Mouse (Mus musculus): ENCODE data around the gene Zfp280b. TPM values are rescaled to one million over a fixed set of nuclear protein-coding genes. Genes with fewer than 3 reads are reported as not detected.
"Not testable (repeated sequence)": the region's sequence is repeated elsewhere in the genome, so short reads cannot be mapped to it uniquely, and the experiment has no call there.

Zfp280b gene
- polyA plus RNA-seq, 1 experiment: 4.2 TPM

DNA sequence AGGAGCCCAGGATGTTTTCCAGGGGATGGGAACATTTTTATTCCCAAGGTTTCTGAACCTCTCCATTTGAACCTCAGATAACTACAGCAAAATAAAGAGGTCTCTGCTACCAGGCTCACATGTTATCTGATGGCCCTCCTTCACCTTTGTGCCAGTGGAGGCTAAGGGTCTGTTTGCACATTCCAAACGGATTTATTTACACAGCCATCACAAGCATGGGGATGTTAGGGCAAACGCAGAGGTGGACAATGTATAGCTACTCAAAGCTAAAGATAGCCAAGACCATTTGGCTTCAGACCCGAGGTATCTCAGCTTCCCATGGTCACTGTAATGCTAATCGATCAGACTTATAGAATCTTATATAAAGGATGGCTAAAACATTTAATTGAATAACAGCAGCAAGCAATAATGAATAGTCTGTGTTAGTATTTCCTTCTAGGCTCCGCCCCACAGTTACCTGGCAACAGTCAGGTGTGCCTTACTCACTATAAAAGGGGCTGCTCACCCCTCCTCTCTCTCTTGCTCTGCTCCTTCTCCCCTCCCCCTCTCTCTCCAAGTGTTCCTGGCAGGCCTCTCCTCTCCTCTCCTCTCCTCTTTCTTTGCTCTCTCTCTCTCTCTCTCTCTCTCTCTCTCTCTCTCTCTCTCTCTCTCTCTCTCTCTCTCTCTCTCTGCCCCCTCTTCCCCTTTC lies 14.9 kb downstream of the Zfp280b start:
- H3K27ac ChIP-seq (ENCODE audit: insufficient read depth, low read depth, low read length): no peak overlapping the region
- WGBS: 50% methylated on average over 5 of the region's 5 CpGs
- H3K4me3 ChIP-seq (ENCODE audit: insufficient read depth, low read depth, low read length): no peak overlapping the region
- DNase-seq: no peak
- H3K36me3 ChIP-seq (ENCODE audit: control insufficient read depth, insufficient read depth, low read length): no peaks in the 10 kb centered on the region
- no peaks in the 10 kb centered on the region; the same call in 1 of the 2 replicates for H3K4me1 ChIP-seq (ENCODE audit: control insufficient read depth, insufficient read depth, low read length)
- H3K27me3 ChIP-seq (replicated peaks; ENCODE audit: control insufficient read depth, insufficient read depth, low read length): no peaks in the 10 kb centered on the region
- no peak for TF ChIP-seq CTCF (conservative IDR thresholded peaks at IDR 0.05; ENCODE audit: insufficient read depth, insufficient read length, low read depth, low read length)
- no peak for TF ChIP-seq POLR2A (IDR thresholded peaks at IDR 0.05; ENCODE audit: low read depth, low read length)

DNA sequence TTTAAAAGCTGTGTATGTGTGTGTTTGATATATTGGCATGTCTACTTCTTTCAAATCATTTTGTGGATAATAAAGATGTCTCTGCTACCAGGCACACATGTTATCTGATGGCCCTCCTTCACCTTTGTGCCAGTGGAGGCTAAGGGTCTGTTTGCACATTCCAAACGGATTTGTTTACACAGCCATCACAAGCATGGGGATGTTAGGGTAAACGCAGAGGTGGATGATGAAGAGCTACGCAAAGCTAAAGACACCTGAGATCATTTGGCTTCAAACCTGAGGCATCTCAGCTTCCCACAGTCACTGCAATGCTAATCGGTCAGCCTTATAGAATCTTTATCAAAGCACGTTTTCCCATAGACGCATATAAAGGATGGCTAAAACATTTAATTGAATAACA lies 16.5 kb downstream of the Zfp280b start:
- 56% methylated on average over 6 of the region's 6 CpGs for WGBS
- Histone ChIP-seq H3K4me1 (ENCODE audit: control insufficient read depth, insufficient read depth, low read length) (no peaks in the 10 kb centered on the region; the same call in 1 of the 2 replicates), H3K27me3 (replicated peaks; ENCODE audit: control insufficient read depth, insufficient read depth, low read length) (no peaks in the 10 kb centered on the region), H3K27ac (ENCODE audit: insufficient read depth, low read depth, low read length) (no peak overlapping the region), H3K36me3 (ENCODE audit: control insufficient read depth, insufficient read depth, low read length) (no peaks in the 10 kb centered on the region), H3K4me3 (ENCODE audit: insufficient read depth, low read depth, low read length) (no peak overlapping the region)
- no peak for DNase-seq
- TF ChIP-seq POLR2A (IDR thresholded peaks at IDR 0.05; ENCODE audit: low read depth, low read length): no peak
- no peak for TF ChIP-seq CTCF (conservative IDR thresholded peaks at IDR 0.05; ENCODE audit: insufficient read depth, insufficient read length, low read depth, low read length)

DNA sequence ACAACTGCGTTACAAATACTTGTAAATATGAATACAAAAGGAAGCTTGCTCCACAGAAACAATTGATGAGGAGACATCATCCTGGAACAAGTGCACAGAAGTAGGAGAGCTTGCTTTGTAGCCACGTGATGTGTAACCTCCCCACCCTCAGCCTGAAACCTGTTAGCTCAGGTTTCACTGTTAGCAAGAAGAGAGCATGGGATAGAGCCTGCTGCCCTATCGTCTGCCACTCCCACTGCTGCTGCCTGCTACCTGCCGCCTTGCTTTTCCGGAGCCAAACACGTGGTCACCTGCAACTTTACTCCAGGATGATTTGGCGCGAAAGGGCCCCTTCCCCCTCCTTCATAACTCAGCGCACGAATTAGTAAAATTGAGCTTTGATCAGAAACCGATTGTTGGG lies 19.4 kb downstream of the Zfp280b start:
- no peak overlapping the region for H3K27ac ChIP-seq (ENCODE audit: insufficient read depth, low read depth, low read length)
- H3K36me3 ChIP-seq (ENCODE audit: control insufficient read depth, insufficient read depth, low read length): no peaks in the 10 kb centered on the region
- no peak for DNase-seq
- H3K4me1 ChIP-seq (ENCODE audit: control insufficient read depth, insufficient read depth, low read length): no peaks in the 10 kb centered on the region
- no peaks in the 10 kb centered on the region for H3K27me3 ChIP-seq (replicated peaks; ENCODE audit: control insufficient read depth, insufficient read depth, low read length)
- H3K4me3 ChIP-seq (ENCODE audit: insufficient read depth, low read depth, low read length): no peak overlapping the region
- no peak for TF ChIP-seq POLR2A (IDR thresholded peaks at IDR 0.05; ENCODE audit: low read depth, low read length)
- TF ChIP-seq CTCF (conservative IDR thresholded peaks at IDR 0.05; ENCODE audit: insufficient read depth, insufficient read length, low read depth, low read length): no peak
- WGBS: 78% methylated on average over 11 of the region's 11 CpGs

DNA sequence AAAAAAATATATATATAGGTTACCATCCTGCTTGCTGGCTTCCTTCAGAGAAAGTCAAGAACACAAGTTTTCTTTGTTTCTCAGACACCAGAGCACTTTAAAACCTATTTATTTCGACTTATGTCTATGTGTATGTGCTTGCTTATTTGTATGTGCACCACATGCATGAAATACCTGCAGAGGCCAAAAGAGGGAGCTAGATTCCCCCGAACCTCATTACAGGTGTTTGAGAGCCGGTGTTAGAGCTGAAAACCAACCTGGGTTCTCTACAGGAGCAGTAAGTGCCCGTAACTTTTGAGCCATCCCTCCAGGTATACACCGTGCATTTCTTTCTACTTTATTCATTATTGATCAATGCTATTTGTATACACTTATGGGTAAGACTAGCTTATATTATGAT lies 30.0 kb downstream of the Zfp280b start:
- Histone ChIP-seq H3K36me3 (ENCODE audit: control insufficient read depth, insufficient read depth, low read length) (no peaks in the 10 kb centered on the region), H3K4me1 (ENCODE audit: control insufficient read depth, insufficient read depth, low read length) (no peaks in the 10 kb centered on the region), H3K27ac (ENCODE audit: insufficient read depth, low read depth, low read length) (no peak overlapping the region), H3K27me3 (replicated peaks; ENCODE audit: control insufficient read depth, insufficient read depth, low read length) (no peaks in the 10 kb centered on the region), H3K4me3 (ENCODE audit: insufficient read depth, low read depth, low read length) (no peak overlapping the region)
- DNase-seq: no peak
- TF ChIP-seq POLR2A (IDR thresholded peaks at IDR 0.05; ENCODE audit: low read depth, low read length) (no peak), CTCF (conservative IDR thresholded peaks at IDR 0.05; ENCODE audit: insufficient read depth, insufficient read length, low read depth, low read length) (no peak)
- WGBS: 94% methylated on average over 5 of the region's 5 CpGs

DNA sequence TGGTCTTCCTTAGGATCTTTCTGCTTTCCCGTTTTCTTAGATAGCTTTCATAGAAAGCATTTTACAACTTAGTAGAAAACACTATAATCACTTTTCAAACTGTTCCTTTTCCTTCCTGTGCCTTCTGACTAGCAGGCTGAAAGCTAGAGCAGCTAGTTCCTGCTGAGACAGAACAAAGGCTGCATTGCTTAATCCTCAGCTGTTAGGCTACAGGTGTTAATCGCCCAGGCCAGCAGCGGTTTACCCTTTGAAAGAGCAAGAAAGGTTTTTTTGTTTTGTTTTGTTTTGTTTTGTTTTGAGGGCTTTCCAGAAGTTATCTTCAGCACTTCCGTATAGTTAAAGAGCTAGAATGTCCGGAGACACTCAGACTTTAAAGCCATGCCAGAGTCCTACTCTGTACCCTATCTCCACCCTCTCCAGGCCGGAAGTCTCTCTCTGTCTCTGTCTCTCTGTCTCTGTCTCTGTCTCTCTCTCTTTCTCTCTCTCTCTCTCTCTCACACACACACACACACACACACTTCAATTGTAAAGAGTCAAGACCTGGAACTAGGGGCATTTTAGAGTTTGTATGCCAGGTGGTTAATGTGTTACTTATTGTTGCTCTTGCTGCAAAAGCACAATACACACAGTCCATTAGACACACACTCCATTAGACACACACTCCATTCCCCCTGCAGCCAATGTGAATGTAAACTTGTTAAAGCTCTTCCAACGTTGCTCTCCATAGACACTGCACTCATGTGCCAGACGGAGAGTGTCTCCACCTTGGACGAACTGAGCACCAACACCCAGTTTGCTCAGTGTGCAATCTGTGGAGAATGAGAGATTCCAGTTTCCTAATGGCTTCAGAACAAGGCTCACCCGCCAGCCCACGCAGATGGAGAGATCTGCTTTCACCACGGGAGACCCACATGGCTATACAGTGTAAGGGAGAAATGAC lies 35.5 kb downstream of the Zfp280b start:
- peaks cover 10% of the 10 kb centered on the region for H3K4me1 ChIP-seq (ENCODE audit: control insufficient read depth, insufficient read depth, low read length)
- 15% methylated on average over 12 of the region's 12 CpGs for WGBS
- H3K27me3 ChIP-seq (replicated peaks; ENCODE audit: control insufficient read depth, insufficient read depth, low read length): no peaks in the 10 kb centered on the region
- no peaks in the 10 kb centered on the region for H3K36me3 ChIP-seq (ENCODE audit: control insufficient read depth, insufficient read depth, low read length)
- peak overlapping the region; percentile 55; the same call in 1 of the 2 replicates for H3K27ac ChIP-seq (ENCODE audit: insufficient read depth, low read depth, low read length)
- peak; percentile 65 for DNase-seq
- H3K4me3 ChIP-seq (ENCODE audit: insufficient read depth, low read depth, low read length): no peak overlapping the region
- TF ChIP-seq POLR2A (IDR thresholded peaks at IDR 0.05; ENCODE audit: low read depth, low read length) (no peak), CTCF (conservative IDR thresholded peaks at IDR 0.05; ENCODE audit: insufficient read depth, insufficient read length, low read depth, low read length) (no peak)

DNA sequence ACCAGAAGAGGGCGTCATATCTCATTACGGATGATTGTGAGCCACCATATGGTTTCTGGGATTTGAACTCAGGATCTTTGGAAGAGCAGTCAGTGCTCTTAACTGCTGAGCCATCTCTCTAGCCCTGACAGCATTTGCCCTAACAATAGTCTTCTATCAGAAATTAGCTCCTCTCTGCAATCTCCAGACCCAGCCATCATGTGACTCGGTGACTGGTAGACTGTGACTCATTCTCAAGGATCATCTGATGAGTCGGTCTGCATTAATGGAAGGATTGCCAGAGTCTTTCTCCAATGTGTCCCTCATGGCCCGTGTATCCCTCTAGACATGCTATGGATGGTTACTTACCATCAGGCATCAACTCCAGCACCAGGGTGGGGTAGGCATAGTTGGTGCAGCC lies 39.6 kb downstream of the Zfp280b start:
- not testable (repeated sequence) for H3K4me3 ChIP-seq (ENCODE audit: insufficient read depth, low read depth, low read length); H3K27ac ChIP-seq (ENCODE audit: insufficient read depth, low read depth, low read length); H3K36me3 ChIP-seq (ENCODE audit: control insufficient read depth, insufficient read depth, low read length); H3K27me3 ChIP-seq (replicated peaks; ENCODE audit: control insufficient read depth, insufficient read depth, low read length); DNase-seq
- H3K4me1 ChIP-seq (ENCODE audit: control insufficient read depth, insufficient read depth, low read length): peaks cover 10% of the 10 kb centered on the region
- 94% methylated on average over 5 of the region's 5 CpGs for WGBS

DNA sequence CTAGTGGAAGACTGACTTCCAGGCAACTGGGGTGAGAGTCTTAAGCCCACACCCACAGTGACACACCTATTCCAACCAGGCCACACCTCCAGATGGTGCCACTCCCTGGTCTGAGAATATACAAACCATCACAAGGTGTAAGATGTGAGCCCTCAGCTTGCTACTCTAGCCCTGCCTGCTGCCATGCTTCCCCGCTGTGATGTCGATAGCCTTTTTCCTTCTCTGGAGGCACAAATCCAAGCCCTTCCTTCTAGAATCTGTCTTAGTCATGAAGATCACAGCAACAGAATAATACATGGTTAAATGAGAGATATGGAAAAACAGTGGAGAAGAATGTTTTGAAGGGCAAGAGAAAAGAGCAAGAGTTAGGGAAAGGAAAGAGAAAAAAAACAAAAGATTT lies 44.6 kb downstream of the Zfp280b start:
- H3K27ac ChIP-seq (ENCODE audit: insufficient read depth, low read depth, low read length); H3K36me3 ChIP-seq (ENCODE audit: control insufficient read depth, insufficient read depth, low read length); H3K4me1 ChIP-seq (ENCODE audit: control insufficient read depth, insufficient read depth, low read length); H3K27me3 ChIP-seq (replicated peaks; ENCODE audit: control insufficient read depth, insufficient read depth, low read length); DNase-seq; H3K4me3 ChIP-seq (ENCODE audit: insufficient read depth, low read depth, low read length): not testable (repeated sequence)
- 97% methylated on average over 2 of the region's 2 CpGs for WGBS

Other genes starting within 250 kb of the Zfp280b start
- gene Gstt1, start 234.1 kb upstream of the Zfp280b start, polyA plus RNA-seq (2012; rRNA removed): 492 and 514 TPM in 2 replicates
- gene Gstt4, start 210.1 kb upstream of the Zfp280b start, polyA plus RNA-seq (2012; rRNA removed): 0.11 and 0.23 TPM in 2 replicates
- 1,054 and 1,473 TPM in 2 replicates for gene Gstt2, start 195.2 kb upstream of the Zfp280b start, polyA plus RNA-seq (2012; rRNA removed)
- 3,280 and 4,796 TPM in 2 replicates for gene Mif, start 172.4 kb upstream of the Zfp280b start, polyA plus RNA-seq (2012; rRNA removed)
- 5.0 and 6.4 TPM in 2 replicates for gene Derl3, start 139.2 kb upstream of the Zfp280b start, polyA plus RNA-seq (2012; rRNA removed)
- 34.6 and 37.7 TPM in 2 replicates for gene Smarcb1, start 111.0 kb upstream of the Zfp280b start, polyA plus RNA-seq (2012; rRNA removed)
- gene Chchd10, start 99.5 kb upstream of the Zfp280b start, polyA plus RNA-seq (2012; rRNA removed): 1,587 and 1,621 TPM in 2 replicates
- 21.5 and 23.9 TPM in 2 replicates for gene Mmp11, start 96.2 kb upstream of the Zfp280b start, polyA plus RNA-seq (2012; rRNA removed)
- gene Gm867, start 92.0 kb upstream of the Zfp280b start, polyA plus RNA-seq (2012; rRNA removed): 1.3 and 1.4 TPM in 2 replicates
- 1.2 and 3.8 TPM in 2 replicates for gene Vpreb3, start 89.6 kb upstream of the Zfp280b start, polyA plus RNA-seq (2012; rRNA removed)
- 0.03 TPM in 1 of 2 replicates, not detected in the other for gene Gm5134, start 78.1 kb upstream of the Zfp280b start, polyA plus RNA-seq (2012; rRNA removed)
- 0.07 and 0.08 TPM in 2 replicates for gene Slc5a4b, start 78.3 kb downstream of the Zfp280b start, polyA plus RNA-seq (2012; rRNA removed)
- not detected in 2 replicates for gene Slc5a4a, start 114.8 kb downstream of the Zfp280b start, polyA plus RNA-seq (2012; rRNA removed)
- gene Prmt2, start 205.2 kb downstream of the Zfp280b start, polyA plus RNA-seq (2012; rRNA removed): 28.7 and 30.0 TPM in 2 replicates
- 1.1 and 1.5 TPM in 2 replicates for gene S100b, start 221.2 kb downstream of the Zfp280b start, polyA plus RNA-seq (2012; rRNA removed)